Mouse (Mus musculus): ENCODE data around the gene Cars.

DNA sequence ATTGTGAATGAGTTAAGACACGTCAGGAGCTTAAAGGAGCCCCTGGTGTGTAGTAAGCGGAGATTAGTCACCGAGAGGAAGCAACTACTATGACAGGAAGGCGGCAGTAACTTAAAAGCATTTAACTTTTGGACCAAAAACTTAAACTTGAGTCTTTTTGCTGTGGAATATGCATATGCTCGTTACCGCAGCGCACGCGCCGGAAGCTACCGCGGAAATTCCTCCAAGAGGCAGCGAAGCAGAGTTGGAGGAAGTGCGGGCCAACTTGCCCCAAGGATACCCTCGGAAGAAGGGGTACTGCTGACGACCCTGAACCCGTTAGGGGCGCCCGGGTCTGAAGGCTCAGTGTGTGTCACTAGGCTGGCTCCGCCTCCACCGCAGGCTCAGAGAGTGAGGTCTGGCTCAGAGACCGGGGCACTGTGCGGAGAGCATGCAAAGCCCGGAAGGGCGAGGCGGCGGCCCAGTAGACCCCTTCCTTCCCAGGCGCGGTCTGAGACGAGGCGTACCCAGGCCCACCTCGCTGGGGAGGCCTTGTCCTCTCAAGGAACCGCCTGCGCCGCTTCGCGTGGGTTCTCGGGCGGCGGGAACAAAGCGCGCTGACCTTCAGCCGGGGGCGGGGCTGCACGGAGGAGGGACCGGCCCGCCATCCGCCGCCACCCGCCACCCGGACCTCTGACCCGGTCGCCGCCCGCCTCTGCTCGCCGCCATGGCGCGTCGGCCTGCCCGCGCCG, 51.5 kb downstream of the Cars start:
- no peak for TF ChIP-seq CTCF (conservative IDR thresholded peaks at IDR 0.05; ENCODE audit: low read length)
- no peak for TF ChIP-seq NANOG (IDR thresholded peaks at IDR 0.05; ENCODE audit: borderline replicate concordance, low read length)
- no peak for TF ChIP-seq POU5F1 (IDR thresholded peaks at IDR 0.05; ENCODE audit: borderline replicate concordance, low read length)

All from E14TG2a.4 (cell line).